In the genomic region with DNA sequence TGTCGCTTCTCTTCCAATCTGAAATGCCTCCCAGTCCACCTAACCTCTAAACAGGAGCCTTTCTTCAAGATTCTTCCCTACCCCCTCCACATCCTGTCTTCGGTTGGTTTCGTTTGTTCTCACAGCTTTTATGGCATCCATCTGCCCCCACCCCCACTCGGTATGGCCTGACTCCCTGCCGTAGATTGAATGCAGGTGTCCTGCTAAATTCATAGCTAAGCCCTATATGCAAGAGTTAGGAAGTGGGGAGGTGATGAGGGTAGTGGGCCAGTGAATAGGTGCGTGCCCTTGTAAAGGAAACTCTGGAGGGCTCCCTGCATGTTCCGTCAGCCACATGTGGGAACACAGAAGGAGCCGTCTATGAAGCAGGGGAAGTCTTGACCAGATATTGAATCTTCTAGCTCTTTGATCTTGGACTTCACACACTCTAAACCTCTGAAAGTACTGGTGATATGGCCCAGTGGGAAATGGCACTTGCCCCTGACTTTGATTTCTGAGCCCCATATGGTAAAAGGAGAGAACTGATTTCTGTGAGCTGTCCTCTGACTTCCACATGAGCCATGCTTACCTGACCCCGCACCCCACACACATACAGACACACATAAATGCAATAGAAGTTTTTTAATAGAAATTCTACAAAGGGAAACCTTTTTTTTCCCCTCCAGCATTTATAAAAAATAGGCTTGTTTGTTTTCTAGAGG, we compare ENCODE assay signal across 23 mouse cellular contexts.
A peak's percentile ranks its signal among the peaks of the same experiment; 100 is the strongest.
DNase-seq lines count a peak whose midpoint lies in the region; ATAC-seq lines count a peak whose summit lies in the region.
"Had no signal": no experiment of that assay in that cellular context is flagged by ENCODE, and none has a peak within 500 bp of the region (broad histone marks: within the 10 kb centered on the region; RNA-seq: fewer than 3 reads in every experiment).

No protein-coding gene starts in this region.

- intact Hi-C loops in heart, postnatal 10 days (cut with DNase I) = no loop called here

- no peaks in the 10 kb centered on the region for H3K9me3 ChIP-seq in heart, embryonic 13.5 days
- H3K9me3 ChIP-seq in limb, embryonic 12.5 days = no peaks in the 10 kb centered on the region
- H3K9me3 ChIP-seq: embryonic facial prominence, embryonic 12.5 days; forebrain, embryonic 15.5 days; liver, embryonic 15.5 days had no signal

- no peak for ATAC-seq in heart, embryonic 13.5 days (ENCODE audit: extremely low read depth, insufficient number of reproducible peaks, low FRiP score, low TSS enrichment)
- peak; percentile 85 for ATAC-seq in limb, embryonic 12.5 days (ENCODE audit: insufficient number of reproducible peaks, insufficient read depth, low FRiP score, low TSS enrichment, low read depth)
- ATAC-seq: forebrain, embryonic 15.5 days; lung, postnatal 0 days had no signal

- no peak overlapping the region for H3K4me3 ChIP-seq in heart, embryonic 13.5 days
- H3K4me3 ChIP-seq in limb, embryonic 12.5 days (replicated peaks) = no peak overlapping the region
- H3K4me3 ChIP-seq: embryonic facial prominence, embryonic 12.5 days; erythroblast, embryonic 14.5 days; forebrain, embryonic 15.5 days; liver, embryonic 15.5 days had no signal

- peaks cover 51% of the 10 kb centered on the region for H3K4me1 ChIP-seq in heart, embryonic 13.5 days
- peaks cover 46% of the 10 kb centered on the region for H3K4me1 ChIP-seq in limb, embryonic 12.5 days (replicated peaks)
- H3K4me1 ChIP-seq: forebrain, embryonic 15.5 days had no signal

- no peak for DNase-seq in heart, postnatal 10 days
- DNase-seq in embryo, embryonic 10 days (ENCODE audit: low spot score) = peak; percentile 54
- DNase-seq in embryo, embryonic 9.5 days (ENCODE audit: extremely low spot score) = peak; percentile 19
- no peak for DNase-seq in spleen, postnatal 10 days (ENCODE audit: low spot score in 2 of 2)
- no peak for DNase-seq in layer of hippocampus, adult 8-10 months (ENCODE audit: low spot score in 2 of 2)
- DNase-seq: adrenal gland, postnatal 25 days; cerebellum, adult 11 months; cerebellum, postnatal 10 days; gastrocnemius, postnatal 36 days; heart, postnatal 36 days; kidney, adult 2 months; kidney, postnatal 25 days; left cerebral cortex, postnatal 4 days; right cerebral cortex, adult 18-20 months; thymus, adult 18-20 months had no signal

- no peak overlapping the region for H3K9ac ChIP-seq in heart, embryonic 13.5 days
- no peak overlapping the region for H3K9ac ChIP-seq in limb, embryonic 12.5 days (replicated peaks)
- H3K9ac ChIP-seq: embryonic facial prominence, embryonic 12.5 days; forebrain, embryonic 15.5 days; liver, embryonic 15.5 days had no signal

- WGBS in heart, embryonic 13.5 days = 48% methylated on average over 9 of the region's 9 CpGs
- 8% methylated on average over 9 of the region's 9 CpGs for WGBS in limb, embryonic 12.5 days

- H3K36me3 ChIP-seq in heart, embryonic 13.5 days = no peaks in the 10 kb centered on the region
- no peaks in the 10 kb centered on the region for H3K36me3 ChIP-seq in limb, embryonic 12.5 days
- H3K36me3 ChIP-seq: embryonic facial prominence, embryonic 12.5 days; forebrain, embryonic 15.5 days; liver, embryonic 15.5 days had no signal

- H3K27me3 ChIP-seq in heart, embryonic 13.5 days (replicated peaks) = no peaks in the 10 kb centered on the region
- H3K27me3 ChIP-seq in limb, embryonic 12.5 days = no peaks in the 10 kb centered on the region
- H3K27me3 ChIP-seq: CH12.LX; embryonic facial prominence, embryonic 12.5 days; forebrain, embryonic 15.5 days; liver, embryonic 15.5 days had no signal

- no peak overlapping the region for H3K4me2 ChIP-seq in heart, embryonic 13.5 days
- no peak overlapping the region; the same call in 1 of the 2 replicates for H3K4me2 ChIP-seq in limb, embryonic 12.5 days
- H3K4me2 ChIP-seq: embryonic facial prominence, embryonic 12.5 days; forebrain, embryonic 15.5 days; liver, embryonic 15.5 days had no signal

- H3K27ac ChIP-seq in heart, embryonic 13.5 days (replicated peaks) = peak overlapping the region; percentile 20; the same call in 1 of the 2 replicates
- H3K27ac ChIP-seq in limb, embryonic 12.5 days = peak overlapping the region; percentile 84
- H3K27ac ChIP-seq: embryonic facial prominence, embryonic 12.5 days; forebrain, embryonic 15.5 days; liver, embryonic 15.5 days had no signal

Comparison
In these comparisons a context has a peak if more than half of its experiments do, and no peak if none do; other contexts are left out.
1. DNase-seq: peak in embryo, embryonic 10 days (single experiment) and embryo, embryonic 9.5 days (single experiment); none in heart, postnatal 10 days (0 of 2), spleen, postnatal 10 days (0 of 2) and layer of hippocampus, adult 8-10 months (0 of 2).